Mouse (Mus musculus) thymus, postnatal 0 days (tissue): Measurements from ENCODE around the gene Inka2. TPM values are rescaled to one million over a fixed set of nuclear protein-coding genes. Genes with fewer than 3 reads are reported as not detected.
A peak's percentile ranks its signal among the peaks of the same experiment; 100 is the strongest.

Experiments used
- DNase-seq: peaks from one replicate; pipeline ENCODE4 v3.0.0-alpha.2; 2015; ENCODE audit warnings: low spot score
- polyA plus RNA-seq: library from polyadenylated mRNA; unstranded; fragments of >200 nt; fragmentation: Nextera tagmentation; extraction: Ambion mirVana; gene quantifications from 2 replicates; pipeline ENCODE4 v1.2.1, GENCODE M21; 2015

Inka2 gene
- polyA plus RNA-seq = 2.6 and 2.8 TPM in 2 replicates

DNA sequence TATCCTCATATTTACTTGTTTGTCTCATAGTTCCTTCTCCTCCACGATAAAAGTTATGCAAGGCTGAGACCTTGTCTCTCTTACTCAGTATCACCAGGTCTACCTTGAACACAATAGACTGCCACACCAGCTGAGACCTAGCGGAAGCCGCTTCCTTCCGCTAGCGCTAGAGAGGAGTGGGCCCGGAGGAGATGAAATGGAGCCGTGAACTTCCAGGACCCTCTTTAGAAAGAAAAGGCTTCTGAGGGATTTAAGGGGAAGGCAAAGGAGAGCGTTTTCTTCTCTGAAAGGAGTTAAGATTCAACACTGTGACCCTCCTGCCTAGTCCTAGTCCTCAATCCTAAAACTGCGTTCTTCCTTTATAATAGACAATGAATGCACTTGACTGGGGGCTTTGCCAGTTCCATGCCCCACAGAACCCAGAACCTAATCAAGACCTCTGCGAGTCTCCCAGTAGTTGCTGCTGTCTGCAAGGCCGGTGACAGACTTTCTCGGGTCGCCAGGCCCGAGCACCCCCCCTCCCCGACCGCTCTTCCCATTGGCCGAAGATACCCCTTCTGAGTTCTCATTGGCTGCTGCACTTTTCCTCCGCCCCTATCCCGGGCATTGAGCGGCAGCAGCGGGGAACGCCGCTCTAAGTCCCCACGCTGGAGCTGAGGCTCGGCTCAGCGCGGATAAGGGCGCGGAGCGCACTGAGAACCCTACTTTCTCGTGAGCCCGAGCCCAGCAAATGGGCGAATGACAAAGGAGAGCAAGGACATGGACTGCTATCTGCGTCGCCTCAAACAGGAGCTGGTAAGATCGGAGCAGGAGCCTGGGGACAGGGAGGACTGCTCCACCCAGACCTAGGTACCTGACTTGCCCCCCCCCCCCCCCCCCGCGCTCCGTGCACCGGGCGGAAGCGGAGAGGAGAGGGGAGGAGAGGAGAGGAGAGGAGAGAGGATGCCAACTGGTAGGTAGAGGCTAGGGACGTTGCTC lies at the start of gene Inka2:
Gene Inka2, plus strand, starts transcription at position 569 of the 978 bp plus-strand sequence.
- peak; percentile 91 for DNase-seq

DNA sequence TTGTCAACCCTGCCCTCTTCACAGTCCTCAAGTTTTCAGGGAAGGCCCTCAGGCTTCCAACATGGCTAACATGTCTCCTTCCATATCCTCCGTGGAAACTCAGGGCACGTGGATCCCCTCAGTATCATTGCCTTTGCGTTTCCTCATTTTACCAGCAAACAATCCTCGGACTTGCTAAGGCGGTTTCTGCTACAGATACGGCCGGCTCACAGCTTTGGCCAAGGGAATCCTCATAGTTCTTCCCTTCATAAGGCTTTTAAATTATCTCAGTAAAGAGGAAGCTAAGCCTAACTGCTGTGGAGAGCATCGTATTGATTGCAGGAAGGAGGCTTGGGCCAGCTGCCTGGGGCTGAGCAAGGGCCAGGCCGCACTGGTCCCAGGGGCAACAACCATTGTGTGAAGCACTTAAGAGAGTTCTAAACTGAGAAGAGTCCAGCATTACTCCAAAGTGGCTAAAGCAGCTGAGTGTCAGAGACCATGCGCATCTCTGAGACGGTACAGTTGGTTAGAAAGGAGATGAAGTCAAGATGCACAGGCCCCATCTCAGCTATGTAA lies 49.3 kb upstream of the Inka2 start:
- no peak for DNase-seq

DNA sequence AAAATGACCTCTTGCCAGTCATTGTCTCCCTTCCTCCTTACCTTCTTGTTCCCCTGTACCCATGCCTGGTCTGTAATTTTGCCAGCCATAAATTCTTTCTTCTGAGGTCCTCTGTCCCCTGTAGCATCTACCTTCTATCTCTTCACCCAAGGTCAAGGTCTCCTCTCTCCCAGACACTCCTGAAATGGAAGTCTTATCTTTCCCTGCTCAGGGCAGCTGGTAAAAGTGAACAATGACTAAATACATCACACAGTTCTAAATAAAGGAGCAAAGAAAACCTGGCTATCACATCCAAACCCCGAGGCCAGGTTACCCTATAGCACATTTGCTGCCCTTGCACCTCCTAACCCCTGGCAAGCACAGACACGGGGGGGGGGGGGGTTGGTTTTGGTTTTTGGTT lies 43.9 kb upstream of the Inka2 start:
- no peak for DNase-seq

DNA sequence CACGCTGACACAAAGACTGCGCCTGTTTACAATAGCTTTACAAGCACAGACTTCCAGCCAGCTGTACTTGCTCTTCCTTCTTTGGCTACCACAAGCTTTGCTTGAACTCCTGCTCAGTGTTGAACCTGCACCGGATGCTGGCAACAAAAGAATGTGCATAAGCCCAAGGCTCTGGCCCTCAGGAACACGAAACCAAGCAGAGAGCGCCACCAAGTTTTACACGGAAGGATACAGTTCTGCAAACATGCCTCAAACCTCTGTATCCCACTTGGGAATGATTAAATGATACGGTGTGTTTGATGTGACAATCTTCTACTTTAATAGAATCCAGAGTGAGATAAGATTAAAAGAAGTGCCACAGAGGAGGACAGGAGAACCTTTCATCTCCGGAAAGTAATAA lies 41.4 kb upstream of the Inka2 start:
- DNase-seq = no peak

DNA sequence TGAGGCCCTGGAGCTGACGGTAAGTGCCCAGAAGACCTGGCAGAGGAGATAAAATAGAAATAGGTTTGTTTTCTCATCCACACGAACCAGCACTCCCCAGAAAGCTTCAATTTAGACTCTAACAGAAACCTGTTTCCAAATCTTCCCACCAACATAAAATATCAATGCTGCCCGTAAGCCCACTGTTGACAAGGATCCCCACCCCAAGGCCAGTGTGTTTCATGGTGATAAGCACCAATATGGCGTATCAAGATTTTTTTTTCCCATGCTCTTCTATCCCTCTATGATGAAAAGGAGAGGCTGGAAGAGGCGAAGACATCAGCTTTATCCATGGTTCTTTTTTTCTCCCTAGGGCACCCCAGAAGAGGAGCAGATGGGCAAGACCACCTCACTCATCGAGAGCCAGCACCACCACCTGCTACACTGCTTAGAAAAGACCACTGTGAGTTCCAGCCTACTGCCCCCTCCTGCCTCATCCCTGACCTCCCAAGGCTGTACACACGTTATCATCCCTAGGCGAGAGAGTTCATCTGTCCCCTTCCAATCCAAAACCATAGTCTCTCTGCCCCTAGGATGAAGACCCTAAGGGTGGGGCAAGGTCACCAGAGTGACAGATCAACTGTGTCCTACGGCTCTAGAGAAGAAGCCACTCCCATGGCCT lies 39.2 kb upstream of the Inka2 start:
- DNase-seq = no peak

DNA sequence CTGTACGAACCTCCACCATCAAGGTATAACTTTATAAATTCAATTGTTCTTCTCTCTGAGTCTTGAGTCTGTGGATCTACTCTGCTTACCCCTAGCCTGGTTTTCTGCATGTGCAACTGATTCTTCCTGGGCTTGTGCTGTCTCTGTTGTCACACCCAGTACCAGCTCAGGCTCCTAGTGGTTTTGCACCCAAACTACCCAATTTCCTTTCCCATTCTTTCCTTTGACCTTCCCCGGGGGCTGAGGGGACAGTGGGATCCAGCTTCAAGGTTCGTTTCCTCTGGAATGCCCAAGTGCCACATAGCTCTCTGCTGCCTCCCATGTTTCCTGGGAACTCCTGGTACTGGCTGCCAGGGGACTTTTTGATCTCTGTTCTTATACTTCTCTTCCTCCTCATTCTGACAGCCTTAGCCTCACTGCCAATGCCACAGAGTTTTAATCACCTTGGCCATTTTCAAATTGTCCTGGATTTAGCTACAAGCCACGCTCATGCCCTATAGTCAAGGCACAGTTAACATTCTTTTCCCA lies 37.3 kb upstream of the Inka2 start:
- DNase-seq = no peak

- no peak for DNase-seq
These were observed 36.2 kb upstream of the Inka2 start for GRCm38 (mm10) chr3:105668161-105668560.

DNA sequence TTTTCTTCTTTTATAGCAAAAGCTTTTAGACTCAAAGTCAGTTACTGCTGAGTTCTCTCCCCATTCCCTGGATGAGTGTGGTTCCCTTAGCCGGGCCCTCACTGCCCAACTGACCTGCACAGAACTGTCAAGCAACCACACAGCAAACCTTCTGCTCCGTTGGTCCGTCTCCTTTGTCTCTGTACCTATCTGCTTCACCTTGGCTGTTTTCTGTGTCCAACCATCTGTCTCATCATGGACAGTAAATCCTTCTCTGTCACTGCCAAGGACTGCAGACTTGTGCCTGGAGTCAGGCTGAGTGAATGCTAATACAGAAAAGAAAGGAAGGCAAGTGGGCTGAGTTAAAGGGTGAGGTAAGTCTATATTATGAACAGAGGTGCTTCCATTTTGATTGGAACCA lies 34.6 kb upstream of the Inka2 start:
- DNase-seq = no peak

- DNase-seq = no peak
These were observed 33.6 kb upstream of the Inka2 start for GRCm38 (mm10) chr3:105670801-105671200.

GRCm38 (mm10) chr3:105674595-105675218 lies 29.7 kb upstream of the Inka2 start:
- peak; percentile 88 for DNase-seq

DNA sequence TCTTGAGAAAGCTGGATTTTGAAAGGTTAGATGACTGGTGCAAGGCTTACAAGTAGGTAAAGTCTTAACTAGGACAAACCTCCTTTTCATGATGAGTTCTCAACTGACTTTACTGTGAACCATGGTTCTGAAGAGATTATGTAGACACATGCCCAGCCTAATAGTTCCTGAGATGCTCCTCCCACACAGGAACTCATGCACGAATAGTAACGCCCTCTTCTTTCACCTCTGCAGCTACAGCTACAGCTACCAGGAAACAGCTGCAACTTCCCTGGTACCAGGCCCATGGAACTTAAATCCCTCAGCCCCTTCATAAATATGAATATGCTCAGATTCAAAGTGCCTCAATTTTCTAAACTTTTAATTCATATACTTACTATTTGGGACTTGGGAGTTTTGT lies 28.5 kb upstream of the Inka2 start:
- no peak for DNase-seq

DNA sequence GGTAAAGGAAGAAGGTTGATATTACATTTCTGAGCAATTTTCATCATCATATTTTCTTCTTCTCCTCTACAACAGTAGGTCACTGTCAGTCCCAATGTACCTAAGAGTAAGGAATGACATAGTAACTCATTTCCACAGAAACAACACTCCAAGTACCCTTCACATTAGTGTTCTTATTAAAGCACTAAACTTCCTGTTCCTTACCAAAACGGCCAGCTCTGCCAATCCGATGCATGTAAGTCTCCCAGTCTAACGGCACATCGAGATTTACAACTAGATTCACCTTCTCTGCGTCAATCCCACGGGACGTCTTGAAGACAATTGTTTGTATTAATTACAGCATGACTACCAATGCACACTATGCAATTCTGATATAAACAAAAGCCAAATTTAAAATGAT lies 24.1 kb upstream of the Inka2 start:
- no peak for DNase-seq

DNA sequence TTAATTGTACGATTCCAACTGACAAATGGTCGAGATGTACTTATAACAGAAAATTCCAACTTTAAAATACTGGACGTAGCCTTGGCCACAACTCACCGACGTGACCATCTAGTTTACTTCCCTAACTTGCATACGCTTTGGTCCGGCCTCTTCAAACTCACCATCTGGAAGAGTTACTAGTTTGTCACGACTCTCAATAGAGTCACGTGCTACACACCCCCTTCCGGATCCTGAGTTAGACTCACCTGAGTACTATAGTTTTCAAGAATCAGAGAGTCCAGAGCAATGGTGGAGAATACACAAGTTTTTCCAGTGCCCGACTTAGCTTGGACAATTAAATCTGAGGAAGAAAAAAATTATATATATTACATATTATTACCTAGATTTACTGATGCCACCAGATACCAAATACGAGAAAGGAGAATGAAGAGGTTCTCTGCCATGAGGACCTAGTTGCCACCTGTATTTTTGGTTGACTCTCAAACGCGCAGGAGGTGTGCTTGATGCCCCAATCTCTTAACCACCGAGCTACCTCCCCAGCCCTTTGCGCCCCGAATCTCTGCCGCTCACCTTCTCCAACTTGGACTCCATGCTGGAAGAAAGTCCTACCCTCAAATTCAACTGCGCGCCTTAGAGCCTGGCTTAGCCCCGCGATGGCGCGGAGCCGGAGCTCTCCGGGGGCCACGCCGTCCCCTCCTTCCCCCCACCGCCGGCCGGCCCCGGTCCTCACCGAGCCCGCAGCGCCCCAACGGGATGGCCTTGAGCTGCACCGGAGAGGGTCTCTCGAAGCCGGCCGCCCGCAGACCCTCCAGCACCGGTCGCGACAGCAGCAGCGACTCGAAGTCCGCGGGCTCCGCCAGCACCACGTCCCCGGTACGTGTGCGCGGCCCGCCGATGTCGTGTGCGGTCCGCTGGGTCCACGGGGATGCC lies 17.7 kb upstream of the Inka2 start:
- peak; percentile 27 for DNase-seq

DNA sequence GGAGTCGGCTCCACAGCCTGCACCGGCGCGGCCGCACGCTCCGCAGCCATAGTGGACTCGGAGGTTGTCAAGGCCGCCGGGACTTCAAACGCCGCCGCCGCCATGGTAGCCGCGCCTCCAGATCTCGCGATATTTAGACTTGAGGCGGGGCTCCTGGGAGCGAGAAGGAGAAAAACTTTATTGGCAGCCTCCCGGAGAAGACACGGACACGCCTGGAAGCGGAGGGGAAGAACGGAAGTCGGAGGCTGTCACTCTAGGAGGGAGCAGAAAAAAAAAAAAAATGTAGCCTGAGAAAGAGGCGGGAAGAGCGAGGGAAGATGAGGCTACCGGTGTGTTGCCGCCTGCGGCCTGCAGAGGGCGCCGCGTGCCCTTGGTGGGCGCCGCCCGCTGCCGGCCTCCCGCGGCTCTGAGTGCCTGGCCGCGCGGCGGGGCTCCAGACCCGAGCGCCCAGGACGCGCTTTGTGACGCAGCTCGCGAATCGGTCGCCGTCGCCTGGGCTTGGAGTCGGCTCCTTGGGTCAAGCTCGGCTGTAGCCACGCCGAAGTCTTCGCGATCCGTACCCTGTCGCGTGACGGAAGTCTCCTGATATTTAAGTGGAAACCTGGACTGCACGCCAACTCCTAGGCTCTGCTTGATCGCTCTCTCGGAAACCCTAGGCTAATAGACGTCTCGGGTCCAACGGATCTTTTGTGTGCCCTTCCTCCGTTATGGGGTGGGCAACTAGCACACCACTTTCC lies 16.9 kb upstream of the Inka2 start, which contains the start of gene Ddx20:
Gene Ddx20, minus strand, starts transcription at position 251 of the 737 bp plus-strand sequence.
- DNase-seq = peak; percentile 98

- DNase-seq = no peak
These were observed 15.9 kb upstream of the Inka2 start for GRCm38 (mm10) chr3:105688536-105688935.

GRCm38 (mm10) chr3:105693327-105694080 lies 10.9 kb upstream of the Inka2 start:
- DNase-seq = no peak

GRCm38 (mm10) chr3:105695476-105696386 lies 8.7 kb upstream of the Inka2 start:
- no peak for DNase-seq
